Mouse (Mus musculus) E14TG2a.4 (cell line): ENCODE measurements around the gene Zfp827.

ENCODE experiments used
- CTCF ChIP-seq: conservative IDR thresholded peaks from 2 replicates; pipeline ENCODE4 v1.5.1; 2014; ENCODE audit warnings: low read length
- NANOG ChIP-seq: IDR thresholded peaks from 2 replicates; pipeline ENCODE4 v1.6.1; 2014; ENCODE audit warnings: borderline replicate concordance, low read length, mixed read lengths

DNA sequence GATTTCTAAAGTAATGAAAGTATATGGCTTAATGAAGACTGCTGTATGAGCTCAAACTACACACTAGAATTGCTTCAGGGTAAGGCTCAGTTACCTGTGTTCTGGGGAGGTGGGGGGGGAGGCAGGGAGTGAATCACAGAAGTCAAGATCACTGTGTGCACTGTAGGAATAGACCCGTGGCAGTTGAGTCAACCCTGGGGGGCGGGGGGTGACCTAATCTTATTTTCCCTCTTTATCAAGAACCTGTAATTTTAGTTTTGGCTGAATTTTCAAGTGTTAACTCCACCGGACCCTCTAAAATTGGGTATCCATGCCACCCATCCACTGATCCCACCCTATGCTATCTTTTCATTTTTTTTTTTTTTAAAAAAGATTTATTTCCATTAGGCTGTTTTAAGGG, 918 bp upstream of the Zfp827 start:
- no peak for TF ChIP-seq CTCF
- no peak for TF ChIP-seq NANOG
